Mouse (Mus musculus): Measurements from ENCODE around the gene Sco1. TPM values are rescaled to one million over a fixed set of nuclear protein-coding genes. Genes with fewer than 3 reads are reported as not detected.

Gene Sco1
- total RNA-seq, 2 experiments from 2014 or later: 8.3 to 8.9 TPM

DNA sequence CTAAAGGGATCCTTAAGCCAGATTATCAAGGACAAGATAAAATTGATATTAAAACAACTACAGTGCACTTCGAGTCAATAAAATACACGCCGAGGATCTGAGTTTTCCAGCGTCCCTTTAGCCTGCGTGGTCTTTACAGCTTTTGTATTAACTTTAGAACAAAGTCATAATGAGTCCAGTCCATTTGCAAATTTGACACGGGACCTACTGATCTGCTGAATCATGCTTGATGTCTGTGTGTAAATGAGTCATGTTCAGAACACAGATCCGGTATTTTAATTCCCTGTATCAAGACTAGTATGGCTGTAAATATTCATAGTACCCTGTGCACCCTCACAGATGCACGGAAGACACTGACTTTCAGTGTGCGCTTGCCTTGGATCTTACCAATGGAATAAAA, 15.6 kb upstream of the Sco1 start:
- intact Hi-C loops (cut with DNase I): no loop called here
- DNase-seq (ENCODE audit: extremely low spot score in 1 of 2, low spot score in 2 of 2): no peak

DNA sequence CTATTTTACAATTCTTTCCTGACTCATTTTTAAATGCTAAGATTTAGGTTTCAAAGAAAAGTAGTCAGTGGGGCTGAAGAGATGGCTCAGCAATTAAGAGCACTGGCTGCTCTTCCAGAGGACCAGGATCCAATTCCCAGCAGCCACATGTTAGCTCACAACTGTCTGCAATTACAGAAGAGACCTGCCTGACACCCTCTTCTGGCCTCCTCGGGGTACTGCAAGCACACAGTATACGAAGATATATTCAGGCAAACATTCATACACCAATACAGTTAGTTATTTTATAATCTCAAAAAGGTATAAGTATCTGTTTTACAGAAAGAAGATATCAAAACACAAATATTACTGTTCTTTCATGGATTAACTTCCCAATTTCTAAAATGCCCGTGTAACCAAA, 12.7 kb upstream of the Sco1 start:
- DNase-seq (ENCODE audit: extremely low spot score in 1 of 2, low spot score in 2 of 2): no peak
- intact Hi-C loops (cut with DNase I): no loop called here

DNA sequence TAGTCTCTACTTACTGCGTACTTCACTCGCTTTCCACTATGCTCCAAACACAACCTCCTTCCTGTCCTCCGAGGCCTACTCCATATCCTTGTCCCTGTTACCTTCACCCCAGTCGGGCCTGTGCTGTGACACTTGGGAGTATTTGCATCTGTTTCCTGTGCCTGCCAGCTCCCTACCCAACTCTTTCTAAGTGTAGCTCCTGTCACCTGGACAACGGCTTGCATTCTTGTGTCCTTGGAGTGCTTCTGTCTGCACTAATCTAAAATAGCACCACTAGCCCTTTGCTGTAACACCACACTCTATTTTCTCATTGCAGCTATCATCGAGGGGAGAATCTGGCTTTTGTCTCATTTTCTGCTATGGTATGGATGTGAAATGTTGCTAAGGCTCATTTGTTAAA, 12.0 kb upstream of the Sco1 start:
- intact Hi-C loops (cut with DNase I): no loop called here
- no peak for DNase-seq (ENCODE audit: extremely low spot score in 1 of 2, low spot score in 2 of 2)

DNA sequence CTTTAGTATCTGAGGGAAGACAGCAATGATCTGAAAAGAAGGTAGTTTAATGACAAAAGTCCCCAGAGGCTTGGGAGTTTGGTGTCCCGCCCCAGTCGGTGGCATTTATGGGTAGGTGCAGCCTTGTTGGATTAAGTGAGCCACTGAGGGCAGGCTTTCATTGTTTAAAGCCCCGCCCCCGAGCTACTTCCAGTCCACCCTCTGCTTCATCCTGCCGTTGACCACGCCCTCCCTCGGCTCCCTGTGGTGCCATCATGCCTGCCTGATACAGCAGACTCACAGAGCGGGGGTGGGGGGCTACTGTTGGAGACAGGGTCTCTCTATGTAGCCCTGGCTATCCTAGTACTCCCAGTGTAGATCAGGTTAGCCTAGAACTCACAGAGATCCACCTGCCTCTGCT, 9.5 kb upstream of the Sco1 start:
- intact Hi-C loops (cut with DNase I): no loop called here
- DNase-seq (ENCODE audit: extremely low spot score in 1 of 2, low spot score in 2 of 2): peak in 1 of 2 experiments; percentile 52

DNA sequence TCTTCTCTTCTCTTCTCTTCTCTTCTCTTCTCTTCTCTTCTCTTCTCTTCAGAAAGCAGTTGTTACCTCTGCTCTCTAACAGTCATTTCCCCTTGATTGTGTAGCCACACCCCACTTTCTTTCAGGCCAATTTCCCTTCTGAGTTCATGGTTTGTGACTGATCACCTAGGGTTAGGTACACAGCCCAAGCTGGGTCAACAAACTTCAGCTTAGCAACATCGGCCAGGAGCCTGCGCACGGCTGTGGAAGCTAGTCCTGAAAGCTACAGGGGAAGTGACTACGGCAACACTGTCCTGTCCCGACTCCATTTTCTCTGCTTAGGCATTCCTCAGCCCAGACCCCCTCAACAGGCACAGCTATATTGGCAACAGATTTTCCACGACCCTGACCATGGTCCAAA, 7.5 kb upstream of the Sco1 start:
- no peak for DNase-seq (ENCODE audit: extremely low spot score in 1 of 2, low spot score in 2 of 2)
- intact Hi-C loops (cut with DNase I): no loop called here

DNA sequence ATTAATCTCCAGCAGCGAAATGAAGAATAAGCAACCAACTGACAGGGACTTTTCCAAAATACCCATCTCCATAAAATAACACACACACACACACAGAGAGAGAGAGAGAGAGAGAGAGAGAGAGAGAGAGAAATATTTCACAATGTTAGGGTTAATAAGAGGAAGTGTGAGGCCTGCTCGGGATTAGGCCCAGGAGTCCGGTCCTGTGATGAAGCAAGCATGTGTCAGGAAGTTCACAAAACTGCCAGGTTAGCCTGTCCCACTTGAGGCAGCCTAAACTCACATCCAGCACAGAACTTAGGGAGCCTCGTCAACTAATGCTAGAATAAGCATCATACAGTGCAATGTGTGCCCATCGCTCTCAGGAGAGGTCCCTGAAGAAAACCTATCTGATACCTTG, 5.3 kb upstream of the Sco1 start:
- intact Hi-C loops (cut with DNase I): no loop called here
- no peak for DNase-seq (ENCODE audit: extremely low spot score in 1 of 2, low spot score in 2 of 2)

DNA sequence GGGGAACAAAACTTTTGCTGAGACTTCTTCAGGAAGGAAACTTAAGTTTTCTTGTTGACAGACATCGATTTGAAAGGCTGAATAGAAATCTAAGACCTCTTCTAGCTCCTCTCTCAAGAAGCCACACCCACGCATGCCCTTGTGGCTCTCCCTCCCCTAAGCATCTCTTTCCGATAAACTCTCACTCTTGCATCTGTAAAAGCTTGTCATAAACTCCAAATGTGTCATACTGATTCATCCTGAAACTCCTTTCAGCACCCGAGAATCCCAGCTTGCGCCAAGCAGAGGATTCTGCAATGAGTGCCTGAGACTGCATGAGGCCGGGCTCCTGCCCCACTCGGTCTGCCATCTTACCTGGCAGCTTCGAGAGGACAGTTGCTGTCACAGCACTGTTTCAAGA, 4.0 kb upstream of the Sco1 start:
- no peak for DNase-seq (ENCODE audit: extremely low spot score in 1 of 2, low spot score in 2 of 2)
- intact Hi-C loops (cut with DNase I): no loop called here

DNA sequence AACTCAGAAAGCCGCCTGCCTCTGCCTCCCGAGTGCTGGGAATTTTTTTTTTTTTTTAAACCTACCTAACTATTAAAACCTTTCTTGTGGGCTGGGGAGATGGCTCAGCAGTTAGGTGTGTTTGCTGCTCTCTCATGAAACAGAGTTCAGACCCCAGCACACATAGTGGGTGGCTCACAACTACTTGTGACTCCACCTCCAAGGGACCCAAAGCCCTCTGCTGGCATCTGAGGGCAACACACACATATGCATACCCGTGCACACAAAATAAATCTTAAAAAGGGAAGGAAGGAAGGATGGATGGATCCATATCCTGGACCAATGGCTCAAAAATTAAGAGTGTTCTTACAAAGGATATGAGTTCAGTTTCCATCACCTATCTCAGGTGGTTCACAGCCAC, 3.2 kb upstream of the Sco1 start:
- intact Hi-C loops (cut with DNase I): no loop called here
- DNase-seq (ENCODE audit: extremely low spot score in 1 of 2, low spot score in 2 of 2): no peak

DNA sequence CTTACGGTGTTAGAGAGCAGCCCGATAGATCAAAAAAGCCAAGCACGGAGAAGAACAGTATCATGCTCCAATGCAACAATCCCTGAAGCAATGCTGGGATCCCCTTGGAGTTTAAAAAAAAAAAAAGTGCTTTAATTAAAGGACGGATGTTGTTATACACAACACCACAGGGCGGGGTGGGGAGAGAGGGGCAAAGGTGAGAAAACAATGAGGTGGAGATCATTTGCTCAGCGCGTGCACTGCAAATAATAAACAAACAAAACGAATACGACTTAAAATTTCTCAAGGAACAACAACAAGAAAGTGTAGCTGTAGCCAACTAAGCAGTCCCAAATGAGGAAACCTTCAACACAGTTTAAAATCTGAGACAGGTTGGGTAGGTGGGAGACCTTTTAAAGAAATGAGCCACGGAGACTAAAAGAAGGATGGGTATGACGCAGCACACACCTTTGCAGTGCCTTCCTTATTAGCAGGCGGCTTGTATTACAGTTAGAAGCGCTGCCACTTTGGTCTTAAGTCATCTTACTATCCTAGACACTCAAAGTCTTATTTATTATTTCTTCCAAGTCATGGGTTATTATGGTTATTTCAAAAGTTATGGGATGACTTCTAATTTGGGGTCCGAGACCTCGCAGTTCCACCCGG, 672 bp upstream of the Sco1 start:
- intact Hi-C loops (cut with DNase I): no loop called here
- no peak for DNase-seq (ENCODE audit: extremely low spot score in 1 of 2, low spot score in 2 of 2)

DNA sequence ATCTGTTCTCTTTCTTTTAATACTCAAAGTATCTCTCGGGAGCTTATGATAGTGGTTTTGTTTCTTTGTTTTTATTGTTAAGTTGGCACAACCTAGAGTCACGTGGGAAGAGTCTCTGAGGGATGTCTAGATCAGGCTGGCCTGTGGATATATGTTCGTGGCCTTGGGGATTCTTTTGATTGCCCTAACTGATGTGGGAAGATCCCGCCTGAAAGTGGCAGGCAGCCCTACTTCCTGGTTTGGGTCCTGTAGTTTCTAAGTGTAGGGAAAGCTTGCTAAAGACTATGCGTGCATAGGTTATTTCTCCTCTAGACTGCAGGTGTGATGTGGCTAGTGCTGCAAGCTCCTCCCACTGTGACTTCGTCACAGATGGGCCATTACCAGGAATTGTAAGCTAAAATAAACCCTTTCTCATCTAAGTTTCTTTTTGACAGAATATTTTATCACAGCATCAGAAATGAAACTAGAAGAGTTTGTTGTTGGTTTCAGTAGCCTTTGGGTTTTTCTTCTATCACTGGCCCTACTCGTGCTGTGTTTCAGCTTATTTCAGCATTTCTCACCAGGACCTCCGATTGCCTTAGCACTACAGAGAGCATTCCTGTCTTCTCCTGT, 2.4 kb downstream of the Sco1 start:
- intact Hi-C loops (cut with DNase I): no loop called here
- DNase-seq (ENCODE audit: extremely low spot score in 1 of 2, low spot score in 2 of 2): no peak

DNA sequence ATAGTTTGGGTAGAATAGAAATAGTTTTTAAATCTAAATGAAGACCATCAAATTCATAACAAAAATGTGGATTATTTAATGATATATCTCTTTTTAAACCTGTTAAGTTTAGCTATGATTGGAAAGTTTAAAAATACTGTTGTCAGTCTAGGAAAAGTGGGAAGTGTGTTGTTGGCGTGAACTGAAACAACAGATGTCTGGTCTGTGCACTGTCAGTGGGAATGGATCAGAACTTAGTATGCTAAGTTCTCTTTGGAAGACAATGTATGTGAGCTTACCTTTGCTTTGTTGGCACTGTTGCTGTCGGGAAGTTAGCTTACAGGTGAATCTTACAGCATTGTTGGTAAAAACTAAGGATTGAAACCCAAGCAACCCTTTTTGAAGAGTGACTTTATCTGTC, 8.8 kb downstream of the Sco1 start:
- intact Hi-C loops (cut with DNase I): no loop called here
- no peak for DNase-seq (ENCODE audit: extremely low spot score in 1 of 2, low spot score in 2 of 2)

DNA sequence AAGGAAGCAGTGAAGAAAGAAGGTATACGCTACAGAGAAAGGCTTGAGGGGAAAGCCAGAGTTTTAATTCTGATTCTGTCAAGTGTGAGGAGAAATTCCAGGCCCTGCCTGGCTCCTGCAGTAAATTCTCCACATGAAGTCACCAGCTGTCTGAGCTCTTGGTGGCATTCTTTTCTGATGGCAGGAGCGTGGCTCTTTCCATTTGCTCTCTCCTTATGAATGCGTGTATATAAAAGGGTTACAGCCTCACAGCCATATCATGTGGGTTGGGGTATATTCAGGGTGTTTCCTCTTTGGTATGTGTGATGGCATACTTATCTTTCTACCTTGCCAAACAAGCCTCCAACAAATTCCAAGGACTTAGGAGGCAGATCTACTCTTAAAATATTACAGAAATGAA, 10.3 kb downstream of the Sco1 start:
- DNase-seq (ENCODE audit: extremely low spot score in 1 of 2, low spot score in 2 of 2): no peak
- intact Hi-C loops (cut with DNase I): no loop called here

DNA sequence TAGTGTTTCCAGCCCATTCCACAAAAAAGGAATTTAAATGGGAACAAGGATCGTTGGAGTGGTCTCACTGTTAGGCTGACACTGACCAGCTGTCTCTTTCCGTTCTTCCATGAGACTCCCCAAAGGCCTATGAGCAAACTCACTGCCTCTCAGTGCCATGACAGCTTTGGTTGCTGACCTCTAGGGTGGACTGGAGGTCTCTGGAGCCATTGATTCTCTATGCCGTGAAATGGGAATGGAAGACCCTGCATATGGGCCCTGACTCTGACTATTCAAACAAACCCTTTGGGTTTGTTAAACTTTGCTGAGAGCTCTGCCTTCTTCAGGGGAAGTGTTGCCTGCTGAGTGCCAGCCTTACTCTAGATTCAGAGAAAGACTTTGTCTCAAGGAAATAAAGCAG, 15.3 kb downstream of the Sco1 start:
- intact Hi-C loops (cut with DNase I): no loop called here
- DNase-seq (ENCODE audit: extremely low spot score in 1 of 2, low spot score in 2 of 2): no peak

DNA sequence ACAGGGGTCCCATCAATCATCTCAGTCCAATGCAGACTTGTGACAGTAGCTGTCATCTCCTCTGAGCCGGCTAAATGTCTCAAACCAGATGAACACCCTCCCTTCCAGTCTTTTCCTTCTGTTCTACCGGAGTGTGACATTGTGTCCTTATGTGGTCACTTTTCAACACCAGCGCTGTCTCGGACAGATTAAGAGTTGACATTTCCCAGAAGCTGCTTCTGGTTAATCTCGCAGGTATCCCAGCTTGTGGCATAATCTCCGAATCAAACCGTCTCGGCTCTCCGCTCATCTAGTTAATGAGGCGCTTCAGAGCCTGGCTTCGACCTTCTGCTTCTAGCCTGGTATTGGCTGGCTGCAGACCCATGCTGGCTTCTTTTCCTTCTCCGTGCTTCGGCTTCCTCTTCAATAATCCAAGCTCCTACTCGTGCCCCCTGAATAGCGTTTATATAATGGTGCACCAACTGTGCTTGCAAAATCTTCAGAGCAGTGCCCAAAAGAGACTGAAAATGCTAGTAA, 20.2 kb downstream of the Sco1 start:
- intact Hi-C loops (cut with DNase I): no loop called here
- no peak for DNase-seq (ENCODE audit: extremely low spot score in 1 of 2, low spot score in 2 of 2)

DNA sequence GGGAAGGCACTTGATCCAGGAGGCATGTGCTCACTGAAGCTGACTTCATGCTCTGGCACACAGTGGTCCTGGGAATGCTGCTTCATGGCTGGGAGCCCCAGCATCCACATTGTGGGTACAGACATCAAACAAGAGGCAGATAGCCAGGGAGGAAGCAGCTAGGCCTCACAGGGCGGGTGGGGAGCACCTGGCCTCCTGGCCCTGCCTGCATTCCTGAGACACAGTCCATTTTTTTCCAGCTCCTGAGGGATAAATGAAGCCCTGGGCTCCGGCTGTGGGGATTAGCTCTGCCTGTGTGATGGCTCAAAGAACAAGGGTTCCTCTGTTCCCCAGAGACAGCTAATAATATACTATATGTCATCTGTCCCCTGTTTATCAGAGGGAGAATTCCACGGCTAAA, 22.6 kb downstream of the Sco1 start:
- DNase-seq (ENCODE audit: extremely low spot score in 1 of 2, low spot score in 2 of 2): no peak
- intact Hi-C loops (cut with DNase I): no loop called here

DNA sequence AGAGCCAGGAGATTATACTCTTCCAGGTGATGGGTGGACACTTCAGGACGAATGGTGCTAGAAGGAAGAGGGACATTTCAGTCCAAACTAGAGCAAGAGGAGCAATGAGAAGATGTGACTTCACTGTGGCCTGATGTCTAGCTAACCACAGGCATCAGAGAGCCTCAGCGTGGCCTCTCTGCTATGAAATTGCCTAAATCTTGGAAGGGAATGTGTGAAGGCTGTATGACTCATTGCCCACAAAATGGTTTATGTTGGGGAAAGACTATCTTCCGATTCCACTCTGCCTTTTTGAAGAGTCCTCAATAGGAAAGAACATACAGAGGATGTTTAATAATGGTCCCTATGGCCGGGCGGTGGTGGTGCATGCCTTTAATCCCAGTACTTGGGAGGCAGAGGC, 24.3 kb downstream of the Sco1 start:
- intact Hi-C loops (cut with DNase I): no loop called here
- no peak for DNase-seq (ENCODE audit: extremely low spot score in 1 of 2, low spot score in 2 of 2)

DNA sequence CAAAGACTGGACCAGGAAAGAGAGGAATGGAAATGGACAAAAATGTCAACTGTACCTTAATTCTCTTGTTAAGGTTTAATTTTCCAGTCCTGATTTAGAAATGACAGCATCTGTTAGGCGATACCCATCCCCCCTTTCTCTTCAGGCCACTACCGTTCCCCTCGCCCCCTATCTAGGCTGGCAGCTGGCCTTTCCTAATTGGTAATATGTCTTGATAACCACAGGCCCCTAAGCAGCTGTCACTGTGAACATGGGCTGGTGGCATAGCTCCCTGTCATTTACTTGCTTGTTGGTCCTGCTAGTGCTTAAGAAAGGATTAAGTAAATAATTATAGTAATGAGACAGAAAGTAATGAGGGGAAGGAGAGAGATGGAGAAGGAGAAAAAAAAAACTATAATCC, 25.0 kb downstream of the Sco1 start:
- DNase-seq (ENCODE audit: extremely low spot score in 1 of 2, low spot score in 2 of 2): no peak
- intact Hi-C loops (cut with DNase I): no loop called here

DNA sequence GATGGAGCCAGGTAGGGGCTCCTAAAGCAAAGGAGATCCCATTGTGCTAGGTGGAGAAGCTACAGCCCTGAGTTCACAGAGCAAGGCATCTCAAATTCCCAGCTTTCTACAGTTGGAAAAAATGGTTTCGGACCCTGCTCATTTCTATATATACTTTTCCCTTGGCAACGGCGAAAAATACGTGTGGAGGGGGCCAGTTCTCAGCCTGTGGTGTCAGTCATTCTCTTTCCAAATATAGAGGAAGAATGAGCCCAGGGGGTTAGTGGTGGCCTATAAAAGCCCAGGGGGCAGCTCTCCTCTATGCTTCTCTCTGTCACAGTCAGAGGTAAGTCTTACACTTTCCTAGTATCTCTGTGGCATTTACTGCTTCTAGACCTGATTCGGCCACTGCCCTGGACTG, 25.5 kb downstream of the Sco1 start, which contains the start of gene Myh3:
Gene Myh3, plus strand, starts transcription at position 301 of the 400 bp plus-strand sequence.
- DNase-seq (ENCODE audit: extremely low spot score in 1 of 2, low spot score in 2 of 2): no peak
- intact Hi-C loops (cut with DNase I): no loop called here

DNA sequence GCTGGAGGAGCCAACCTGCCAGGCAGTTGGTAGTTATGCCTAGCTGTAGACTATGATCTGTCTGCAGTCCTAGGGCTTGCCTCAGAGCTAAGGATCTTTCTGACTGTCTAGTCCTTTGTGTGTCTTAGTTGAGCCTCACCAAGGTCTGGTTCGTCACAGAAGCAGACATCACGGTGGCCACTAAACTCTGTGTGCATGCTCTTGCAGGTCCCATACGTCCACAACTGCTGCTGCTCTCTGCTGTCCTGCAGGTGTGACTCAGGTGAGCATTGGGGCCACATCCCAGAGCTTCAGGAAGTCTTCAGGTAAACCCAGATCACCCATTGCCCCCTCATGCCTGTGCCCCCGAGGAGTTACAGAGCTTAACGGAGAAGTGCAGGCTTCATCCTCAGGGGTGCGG, 26.4 kb downstream of the Sco1 start:
- DNase-seq (ENCODE audit: extremely low spot score in 1 of 2, low spot score in 2 of 2): no peak
- intact Hi-C loops (cut with DNase I): no loop called here

DNA sequence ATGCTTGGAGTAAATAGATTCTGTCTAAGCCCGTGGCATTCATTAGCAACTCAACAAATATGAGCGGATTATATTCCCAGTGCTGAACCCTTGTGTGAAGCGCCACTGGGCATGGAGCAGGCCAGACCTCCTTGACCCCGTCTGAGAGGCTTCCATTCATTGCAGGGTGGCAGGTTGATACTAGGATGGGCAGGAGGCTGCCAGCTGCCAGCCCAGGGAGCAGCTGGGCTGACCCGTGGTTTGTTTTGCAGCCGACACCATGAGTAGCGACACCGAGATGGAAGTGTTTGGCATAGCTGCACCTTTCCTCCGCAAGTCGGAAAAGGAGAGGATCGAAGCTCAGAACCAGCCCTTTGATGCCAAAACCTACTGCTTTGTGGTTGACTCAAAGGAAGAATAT, 27.3 kb downstream of the Sco1 start:
- intact Hi-C loops (cut with DNase I): no loop called here

DNA sequence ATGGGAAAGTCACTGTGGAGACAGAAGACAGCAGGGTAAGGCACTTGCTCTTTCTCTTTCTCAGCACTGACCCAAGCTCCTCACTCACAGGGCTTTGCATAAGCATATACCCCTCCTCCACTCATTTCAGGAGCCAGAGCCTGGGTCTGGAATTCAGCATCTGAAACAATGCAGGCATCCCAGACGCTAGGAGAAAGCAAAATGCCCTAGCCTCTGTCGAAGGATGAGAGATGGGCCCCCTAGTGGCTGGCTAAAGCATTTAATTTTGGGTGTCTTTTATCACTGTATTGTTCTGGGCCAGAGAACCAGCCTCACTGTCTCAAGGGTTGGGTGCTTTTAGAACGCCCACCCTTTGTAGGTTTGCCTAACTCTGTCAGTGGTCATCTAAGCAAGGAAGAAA, 27.7 kb downstream of the Sco1 start:
- intact Hi-C loops (cut with DNase I): no loop called here
- peak in 1 of 2 experiments; percentile 62 for DNase-seq (ENCODE audit: extremely low spot score in 1 of 2, low spot score in 2 of 2)

More for the DNA sequence above, 27.3 kb downstream of the Sco1 start:
- DNase-seq (ENCODE audit: extremely low spot score in 1 of 2, low spot score in 2 of 2): no peak

Data from left cerebral cortex, postnatal 10 days (tissue).